Mouse (Mus musculus) right cerebral cortex, postnatal 4 days (tissue): ENCODE data around the gene Gm49322.

Experiments used
- DNase-seq: peaks from one replicate; pipeline ENCODE4 v3.0.0-alpha.2; 2022

The Gm49322 gene

DNA sequence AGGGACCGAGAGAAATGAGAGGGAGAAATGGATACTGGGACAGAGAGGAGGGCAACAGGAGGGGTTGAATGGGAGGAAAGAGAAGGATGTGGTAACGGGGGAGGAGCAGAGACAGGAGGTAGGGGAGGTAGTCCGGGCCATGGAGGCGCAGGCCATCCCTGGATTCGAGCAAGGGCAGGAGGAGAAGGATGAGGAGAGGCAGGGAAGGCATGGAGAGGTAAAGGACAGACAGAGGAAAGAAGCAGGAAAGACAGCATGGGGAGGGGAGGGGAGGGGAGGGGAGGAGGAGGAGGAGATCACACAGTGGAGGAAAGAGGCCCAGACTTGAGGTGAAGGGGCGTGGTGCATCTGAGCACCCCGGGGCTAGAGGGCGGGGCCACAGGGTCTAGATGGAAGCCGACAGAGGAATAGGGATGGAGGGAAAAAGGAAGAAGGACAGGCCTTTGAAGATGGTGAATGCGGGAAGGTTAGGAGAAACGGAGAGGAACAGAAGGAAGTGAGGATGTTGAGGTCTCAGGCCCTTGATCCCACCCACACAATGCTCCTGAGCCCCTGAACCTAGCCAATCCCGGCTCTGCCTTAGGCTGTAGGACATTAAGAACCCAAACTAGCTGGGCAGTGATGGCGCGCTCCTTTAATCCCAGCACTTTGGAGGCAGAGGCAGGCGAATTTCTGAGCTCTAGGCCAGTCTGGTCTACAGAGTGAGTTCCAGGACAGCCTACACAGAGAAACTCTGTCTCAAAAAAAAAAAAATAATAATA, 51.2 kb downstream of the Gm49322 start, which contains the start of gene Btbd2:
Btbd2 (minus strand) TSS at position 209 of the 761 bp plus-strand sequence.
- no peak for DNase-seq

DNA sequence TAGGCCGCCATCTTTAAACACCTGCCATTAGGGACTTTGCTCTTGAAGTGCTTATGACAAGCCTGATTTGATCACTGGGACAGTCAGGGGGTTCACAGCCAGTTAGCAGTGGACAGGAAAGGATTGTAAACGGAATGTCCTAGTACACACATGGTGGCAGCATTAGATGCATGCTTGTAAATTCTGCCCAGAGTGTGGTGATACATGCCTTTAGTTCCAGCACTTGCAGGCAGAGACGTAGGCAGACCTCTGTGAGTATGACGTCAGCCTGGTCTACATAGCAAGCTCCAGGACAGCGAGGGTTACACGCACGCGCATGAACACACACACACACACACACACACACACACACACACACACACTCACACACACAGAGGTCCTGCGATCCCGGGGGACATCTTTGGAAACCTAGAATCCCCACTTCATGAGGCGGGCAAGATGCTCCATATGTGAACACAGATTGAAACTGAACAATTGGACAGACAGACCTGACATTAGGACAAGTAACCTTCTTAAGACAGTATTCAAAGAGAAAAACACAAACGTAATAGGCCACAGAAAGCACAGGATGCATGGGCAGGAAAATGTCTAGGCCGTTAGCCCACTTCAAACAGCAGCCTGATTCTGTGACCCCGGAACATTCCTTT, 52.5 kb downstream of the Gm49322 start:
- DNase-seq: no peak

DNA sequence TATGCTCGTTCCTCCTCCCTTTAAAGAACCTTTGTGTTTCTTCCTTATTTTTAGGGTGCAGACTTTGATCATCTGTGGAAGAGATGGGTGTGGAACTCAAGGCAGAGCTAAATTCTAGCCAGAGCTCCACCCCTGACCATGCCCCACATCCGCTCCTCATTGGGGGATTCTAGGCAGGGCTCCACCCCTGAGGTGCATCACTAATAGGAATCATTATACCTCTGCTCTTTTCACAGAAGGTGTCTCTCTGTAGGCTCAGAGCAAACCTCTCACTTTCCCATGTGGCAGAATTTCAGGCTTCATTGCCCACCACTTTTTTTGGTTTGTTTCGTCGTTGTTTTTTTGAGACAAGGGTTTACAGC, 53.0 kb downstream of the Gm49322 start:
- DNase-seq: no peak

DNA sequence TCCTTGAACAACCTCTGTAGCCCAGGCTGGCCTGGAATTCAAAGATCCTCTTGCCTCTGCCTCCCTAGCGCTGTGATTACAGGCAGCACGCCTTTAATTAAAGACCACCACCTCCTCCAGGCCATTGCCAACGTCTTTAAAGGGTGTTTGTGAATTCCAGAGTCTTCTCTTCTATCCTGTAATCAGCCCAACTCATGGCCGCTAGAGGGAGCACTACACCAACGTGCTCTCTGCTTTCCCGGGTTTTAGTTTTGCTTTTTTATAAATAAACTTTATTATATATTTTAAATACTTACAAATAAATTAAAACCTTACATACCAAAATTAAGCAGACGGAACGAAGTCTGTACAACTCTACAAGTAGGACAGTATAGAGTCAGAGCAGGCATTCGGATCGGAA, 53.4 kb downstream of the Gm49322 start:
- peak; percentile 89 for DNase-seq

DNA sequence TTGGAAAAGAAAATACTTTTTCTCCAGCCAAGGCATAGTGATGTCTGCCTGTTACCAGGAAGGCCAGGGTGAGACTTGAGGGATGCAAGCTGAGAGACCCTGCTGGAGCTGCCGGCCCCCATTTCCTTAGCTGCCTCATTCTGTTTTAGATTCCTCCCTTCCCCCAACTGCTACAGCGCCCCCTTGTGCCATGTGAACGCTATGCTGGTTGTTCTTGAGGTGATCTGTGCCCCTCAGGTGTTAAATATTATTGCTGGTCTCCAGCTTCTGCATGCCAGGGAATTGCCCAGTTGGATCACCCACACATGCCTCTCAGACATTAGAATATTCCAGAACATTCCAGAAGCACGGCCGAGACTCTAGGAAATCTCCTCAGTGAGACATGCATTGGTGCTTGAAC, 55.3 kb downstream of the Gm49322 start:
- peak; percentile 64 for DNase-seq

DNA sequence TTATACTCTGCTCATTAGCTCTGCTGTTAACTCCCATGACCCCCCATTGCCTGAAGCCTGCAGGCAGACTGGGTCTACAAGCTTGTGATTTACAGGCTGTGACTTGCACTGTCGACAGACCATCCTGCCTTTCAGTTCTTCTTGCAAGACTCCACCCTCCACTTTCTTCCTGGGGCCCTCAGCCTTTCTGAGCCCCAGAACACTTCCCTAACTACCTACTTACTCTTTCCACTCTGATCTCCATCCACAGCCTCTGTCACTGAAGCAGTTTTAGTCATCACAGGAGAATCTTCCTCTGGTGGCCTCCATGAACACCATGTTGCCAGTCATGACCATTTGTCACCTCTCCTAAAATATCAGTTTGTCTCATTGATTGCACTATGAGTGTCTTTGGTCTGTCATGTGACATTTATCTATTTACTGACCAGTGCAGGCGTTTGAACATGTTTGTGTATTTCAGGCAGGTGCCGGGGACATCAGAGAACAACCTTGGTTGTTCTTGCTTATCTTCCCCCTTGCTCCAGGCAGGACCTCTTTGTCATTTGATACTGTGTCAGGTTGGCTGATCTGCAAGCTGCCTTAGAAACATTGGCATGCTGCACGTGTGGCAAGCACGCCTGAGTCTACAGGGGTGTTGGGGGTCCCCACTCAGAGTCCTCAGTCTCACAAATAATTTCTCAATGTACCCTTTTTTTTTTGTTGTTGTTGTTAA, 57.8 kb downstream of the Gm49322 start:
- DNase-seq: no peak

DNA sequence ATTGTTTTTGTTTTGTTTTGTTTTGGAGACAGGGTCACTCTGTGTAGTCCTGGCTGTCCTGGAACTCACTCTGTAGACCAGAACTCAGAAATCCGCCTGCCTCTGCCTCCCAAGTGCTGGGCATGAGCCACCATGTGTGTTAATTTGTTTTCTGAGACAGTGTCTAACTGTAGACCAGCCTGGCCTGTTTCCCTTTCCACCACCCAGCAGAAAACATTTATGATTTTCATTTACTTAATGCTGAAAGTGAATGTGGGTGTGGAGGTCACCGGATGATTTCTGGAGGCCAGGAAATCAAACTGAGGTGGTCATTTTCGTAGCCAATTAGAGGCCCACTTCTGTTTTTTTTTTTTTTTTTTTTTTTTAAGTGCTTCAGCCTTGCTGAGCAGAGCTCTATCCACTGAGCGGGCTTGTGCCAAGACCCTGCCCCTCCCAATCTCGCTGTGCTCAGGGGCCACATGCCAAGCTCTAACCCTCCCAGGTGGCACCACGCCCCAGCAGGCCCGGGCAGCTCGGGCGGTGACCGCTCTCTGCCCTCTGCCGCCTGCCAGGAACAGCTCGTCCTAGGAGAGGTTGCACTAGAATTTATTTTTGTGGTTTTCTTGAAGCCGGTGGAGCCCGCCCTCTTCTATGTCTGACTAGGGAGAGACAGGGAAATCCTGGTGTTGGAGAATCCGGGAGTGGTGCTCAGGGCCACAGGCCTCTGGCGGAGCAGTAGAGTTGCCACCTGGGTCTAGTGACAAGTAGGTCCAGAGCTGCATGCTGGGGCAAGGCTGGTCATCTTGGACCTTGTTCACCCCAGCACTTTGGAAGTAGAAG, 58.6 kb downstream of the Gm49322 start:
- DNase-seq: no peak

DNA sequence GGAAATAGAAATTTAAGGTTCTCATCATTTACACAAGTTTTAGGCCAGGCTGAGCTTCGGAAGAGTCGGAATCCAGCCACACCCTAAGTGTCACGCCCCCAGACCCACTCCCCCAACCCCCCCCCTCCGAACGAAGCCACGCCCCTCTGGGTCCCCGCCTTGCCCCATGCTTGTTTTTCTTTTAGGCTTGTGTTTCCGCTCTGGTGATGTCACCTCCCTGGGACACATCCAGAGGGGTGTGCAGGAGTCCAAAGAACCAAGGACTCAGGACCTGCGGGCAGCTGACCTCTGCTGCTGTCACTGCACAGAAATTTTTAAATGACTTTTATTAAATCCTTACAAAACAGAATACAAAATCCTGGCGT, 59.2 kb downstream of the Gm49322 start:
- DNase-seq: no peak
